Mouse (Mus musculus): Measurements from ENCODE around the gene Uchl1. TPM values are rescaled to one million over a fixed set of nuclear protein-coding genes. Genes with fewer than 3 reads are reported as not detected.

The Uchl1 gene
- polyA plus RNA-seq, 1 experiment from 2014 or later = 91.4 TPM

DNA sequence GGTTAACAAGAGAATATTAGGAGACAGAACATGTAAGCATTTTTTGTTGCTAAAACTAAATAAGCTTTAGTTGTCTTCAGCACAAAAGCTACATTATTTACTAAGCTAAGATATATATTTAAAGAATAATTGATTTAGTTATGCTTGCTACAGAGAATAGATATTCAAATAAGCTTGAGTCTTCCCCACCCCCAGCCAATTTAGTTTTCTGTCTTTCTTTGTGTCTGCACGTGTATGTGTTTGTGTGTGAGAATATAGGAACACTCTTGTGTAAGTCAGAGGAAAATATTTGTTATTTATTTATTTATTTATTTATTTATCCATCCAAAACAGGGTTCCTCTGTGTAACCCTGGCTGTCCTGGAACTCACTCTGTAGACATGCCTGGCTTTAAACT, 55.4 kb downstream of the Uchl1 start:
- H3K4me3 ChIP-seq = no peak overlapping the region
- no peaks in the 10 kb centered on the region for H3K9me3 ChIP-seq (replicated peaks)
- peaks cover 66% of the 10 kb centered on the region for H3K27me3 ChIP-seq
- H3K4me2 ChIP-seq = no peak overlapping the region
- no peak overlapping the region for H3K9ac ChIP-seq
- no peak for ATAC-seq (replicated peaks; ENCODE audit: insufficient number of reproducible peaks, insufficient read depth, low FRiP score, low read depth)
- no peak overlapping the region for H3K27ac ChIP-seq
- H3K4me1 ChIP-seq (replicated peaks) = no peaks in the 10 kb centered on the region
- WGBS = 73% methylated on average over 1 of the region's 1 CpGs
- H3K36me3 ChIP-seq = no peaks in the 10 kb centered on the region

DNA sequence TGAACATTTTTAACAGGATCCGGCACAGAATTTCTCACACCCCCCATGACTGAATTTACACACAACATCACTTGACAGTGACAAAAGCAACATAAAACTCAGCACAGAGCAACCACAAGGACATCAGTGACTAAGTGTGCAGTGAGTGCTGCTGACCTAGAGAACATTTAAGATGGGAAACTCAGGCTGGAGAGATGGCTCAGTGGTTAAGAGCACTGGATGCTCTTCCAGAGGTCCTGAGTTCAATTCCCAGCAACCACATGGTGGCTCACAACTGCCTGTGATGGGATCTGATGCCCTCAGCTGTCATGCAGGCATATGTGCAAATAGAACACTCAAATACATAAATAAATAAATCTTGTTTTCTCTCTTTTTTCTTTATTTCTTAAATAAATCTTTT, 57.7 kb downstream of the Uchl1 start:
- Histone ChIP-seq H3K4me3 (no peak overlapping the region), H3K27me3 (peaks cover 48% of the 10 kb centered on the region), H3K27ac (no peak overlapping the region), H3K36me3 (no peaks in the 10 kb centered on the region), H3K4me1 (replicated peaks) (no peaks in the 10 kb centered on the region), H3K4me2 (no peak overlapping the region), H3K9me3 (replicated peaks) (no peaks in the 10 kb centered on the region), H3K9ac (no peak overlapping the region)
- WGBS = 86% methylated on average over 1 of the region's 1 CpGs
- ATAC-seq (replicated peaks; ENCODE audit: insufficient number of reproducible peaks, insufficient read depth, low FRiP score, low read depth) = no peak

Other genes with a start within 250 kb of the Uchl1 start
- gene Apbb2, start 57.3 kb upstream of the Uchl1 start, polyA plus RNA-seq (2015; fragmentation: Nextera tagmentation; extraction: Ambion mirVana) = 32.6 and 35.5 TPM in 2 replicates
- gene Limch1, start 69.7 kb downstream of the Uchl1 start, polyA plus RNA-seq (2015; fragmentation: Nextera tagmentation; extraction: Ambion mirVana) = 26.4 and 30.2 TPM in 2 replicates

All from heart, embryonic 15.5 days (tissue).